Mouse (Mus musculus) liver, adult 2 months (tissue): ENCODE data around the gene Atp5h.

Experiments
- CTCF ChIP-seq: fragments of 200-500 bp; IDR thresholded peaks from 2 replicates; pipeline ENCODE4 v1.5.1; 2011; ENCODE audit warnings: low read depth, low read length, control low read depth
- POLR2A ChIP-seq: fragments of 200-500 bp; IDR thresholded peaks from 2 replicates; pipeline ENCODE4 v1.6.1; 2011; ENCODE audit warnings: low read length, control low read depth; ENCODE audit not compliant: insufficient read depth; ENCODE audit errors: extremely low read depth

DNA sequence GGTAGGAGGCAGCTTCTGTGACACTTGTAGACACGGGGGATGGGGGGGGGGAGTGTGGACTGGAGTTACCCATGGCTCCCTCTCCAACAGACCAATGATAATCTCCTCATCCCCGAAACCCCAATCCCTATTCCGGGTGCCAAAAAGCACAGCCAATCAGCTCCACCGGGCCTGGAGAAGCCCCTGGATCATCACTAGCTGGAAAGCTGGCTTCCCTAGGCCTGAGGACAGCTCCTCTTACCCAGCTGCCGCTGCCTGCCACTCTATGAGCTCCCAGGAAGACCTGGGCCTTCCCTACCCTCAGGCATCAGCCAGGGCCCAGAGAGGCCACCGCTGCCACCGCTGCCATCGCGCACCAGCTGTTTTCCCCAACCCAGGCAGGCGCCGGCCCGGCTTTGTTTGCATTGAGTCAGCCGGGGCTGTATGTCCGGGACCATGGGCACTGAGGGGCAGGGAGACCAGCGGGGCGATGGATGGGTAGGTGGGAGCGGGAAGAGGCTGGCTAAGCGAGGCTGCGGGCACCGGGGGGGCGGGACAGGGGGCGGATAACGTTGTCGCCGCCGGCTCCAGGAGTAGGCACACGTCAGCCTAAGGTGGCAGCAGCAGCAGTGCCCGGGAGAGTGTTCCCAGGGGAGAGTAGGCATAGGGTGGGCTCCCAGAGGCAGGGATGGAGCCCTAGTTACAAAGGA, 52.9 kb downstream of the Atp5h start:
- TF ChIP-seq CTCF (no peak), POLR2A (no peak)
